Comparison of ENCODE assay signal across 23 mouse cellular contexts in genomic region chr3:22150872-22151530, GRCm38 (mm10).
DNase-seq lines count a peak whose midpoint lies in the region; ATAC-seq and TF ChIP-seq lines count a peak whose summit lies in the region.
"Had no signal": no experiment of that assay in that cellular context is flagged by ENCODE, and none has a peak within 500 bp of the region (broad histone marks: within the 10 kb centered on the region; RNA-seq: fewer than 3 reads in every experiment).

No protein-coding gene starts in this region.

- H3K4me2 ChIP-seq in liver, embryonic 11.5 days = no peak overlapping the region
- no peak overlapping the region for H3K4me2 ChIP-seq in hindbrain, postnatal 0 days (ENCODE audit: low read depth, low read length)
- H3K4me2 ChIP-seq: forebrain, embryonic 15.5 days; kidney, embryonic 15.5 days; limb, embryonic 13.5 days; midbrain, embryonic 13.5 days; neural tube, embryonic 12.5 days had no signal

- no peaks in the 10 kb centered on the region; the same call in 1 of the 2 replicates for H3K36me3 ChIP-seq in liver, embryonic 11.5 days (ENCODE audit: control insufficient read depth, insufficient read depth, low read length)
- H3K36me3 ChIP-seq in G1E (replicated peaks) = peaks cover 32% of the 10 kb centered on the region
- no peaks in the 10 kb centered on the region for H3K36me3 ChIP-seq in hindbrain, postnatal 0 days (ENCODE audit: insufficient read depth, low read length)
- H3K36me3 ChIP-seq: forebrain, embryonic 15.5 days; kidney, embryonic 15.5 days; neural tube, embryonic 12.5 days had no signal

- H3K4me1 ChIP-seq in liver, embryonic 11.5 days (replicated peaks; ENCODE audit: control insufficient read depth, insufficient read depth, low read length) = peaks cover 8% of the 10 kb centered on the region
- peaks cover 49% of the 10 kb centered on the region for H3K4me1 ChIP-seq in G1E (ENCODE audit: insufficient read depth, low read depth, low read length)
- no peaks in the 10 kb centered on the region for H3K4me1 ChIP-seq in hindbrain, postnatal 0 days (ENCODE audit: insufficient read depth, low read length)
- H3K4me1 ChIP-seq: embryonic facial prominence, embryonic 10.5 days; forebrain, embryonic 15.5 days; limb, embryonic 13.5 days; midbrain, embryonic 13.5 days; neural tube, embryonic 12.5 days had no signal

- no peak for DNase-seq in liver, embryonic 11.5 days (ENCODE audit: low spot score)
- no peak for DNase-seq in liver
- DNase-seq in G1E (ENCODE audit: low spot score) = peak; percentile 11
- DNase-seq in induced T-regulatory cell, adult 2 months (ENCODE audit: low read depth) = peak; percentile 50
- peak; percentile 55 for DNase-seq in naive thymus-derived CD4-positive, alpha-beta T cell, adult 2 months (ENCODE audit: low read depth)
- DNase-seq in retina, embryonic 14.5 days (ENCODE audit: low spot score) = no peak
- DNase-seq in hindbrain, postnatal 0 days (ENCODE audit: low spot score) = no peak
- DNase-seq in frontal cortex, postnatal 36 days (ENCODE audit: low spot score in 2 of 2) = no peak
- DNase-seq: adrenal gland, postnatal 14 days; cerebellum, postnatal 36 days; gastrocnemius, postnatal 25 days; kidney, adult 11 months; kidney, postnatal 36 days; thymus, adult 18-20 months had no signal

- H3K27me3 ChIP-seq in liver, embryonic 11.5 days (replicated peaks; ENCODE audit: control insufficient read depth, insufficient read depth, low read length) = no peaks in the 10 kb centered on the region
- H3K27me3 ChIP-seq in G1E (ENCODE audit: insufficient read depth, low read length) = no peaks in the 10 kb centered on the region
- no peaks in the 10 kb centered on the region for H3K27me3 ChIP-seq in hindbrain, postnatal 0 days (ENCODE audit: insufficient read depth, low read length)
- H3K27me3 ChIP-seq: CH12.LX; forebrain, embryonic 15.5 days; kidney, embryonic 15.5 days; limb, embryonic 13.5 days; midbrain, embryonic 13.5 days; neural tube, embryonic 12.5 days had no signal

- no peak overlapping the region for H3K4me3 ChIP-seq in liver, embryonic 11.5 days (ENCODE audit: low read depth, low read length)
- no peak overlapping the region for H3K4me3 ChIP-seq in G1E (ENCODE audit: low read depth, low read length)
- no peak overlapping the region for H3K4me3 ChIP-seq in hindbrain, postnatal 0 days (ENCODE audit: low read length)
- H3K4me3 ChIP-seq: embryonic facial prominence, embryonic 10.5 days; forebrain, embryonic 15.5 days; kidney, embryonic 15.5 days; limb, embryonic 13.5 days; midbrain, embryonic 13.5 days; neural tube, embryonic 12.5 days had no signal

- WGBS in liver, embryonic 11.5 days = 74% methylated on average over 5 of the region's 5 CpGs
- WGBS in hindbrain, postnatal 0 days = 94% methylated on average over 5 of the region's 5 CpGs

- no peak overlapping the region for H3K9ac ChIP-seq in liver, embryonic 11.5 days (ENCODE audit: low read depth, low read length)
- no peak overlapping the region for H3K9ac ChIP-seq in hindbrain, postnatal 0 days (replicated peaks; ENCODE audit: low read length)
- H3K9ac ChIP-seq: forebrain, embryonic 15.5 days; kidney, embryonic 15.5 days; limb, embryonic 13.5 days; midbrain, embryonic 13.5 days; neural tube, embryonic 12.5 days had no signal

- peak; percentile 59; the same call in 1 of the 2 replicates for ATAC-seq in liver, embryonic 11.5 days (replicated peaks; ENCODE audit: low FRiP score)
- peak; percentile 70 for ATAC-seq in G1E (ENCODE audit: extremely low read depth, insufficient number of reproducible peaks, low FRiP score, poor library complexity, severe bottlenecking)
- ATAC-seq in hindbrain, postnatal 0 days = no peak
- ATAC-seq: forebrain, embryonic 15.5 days; hindbrain, embryonic 16.5 days; lung, postnatal 0 days; midbrain, embryonic 13.5 days had no signal

- no peaks in the 10 kb centered on the region for H3K9me3 ChIP-seq in liver, embryonic 11.5 days (ENCODE audit: control insufficient read depth, low read length)
- no peaks in the 10 kb centered on the region for H3K9me3 ChIP-seq in G1E (replicated peaks)
- no peaks in the 10 kb centered on the region for H3K9me3 ChIP-seq in hindbrain, postnatal 0 days (ENCODE audit: low read length)
- H3K9me3 ChIP-seq: embryonic facial prominence, embryonic 10.5 days; forebrain, embryonic 15.5 days; kidney, embryonic 15.5 days; limb, embryonic 13.5 days; midbrain, embryonic 13.5 days; neural tube, embryonic 12.5 days had no signal

- no peak overlapping the region for H3K27ac ChIP-seq in liver, embryonic 11.5 days (ENCODE audit: low read depth, low read length)
- no peak overlapping the region for H3K27ac ChIP-seq in hindbrain, postnatal 0 days
- H3K27ac ChIP-seq: embryonic facial prominence, embryonic 10.5 days; forebrain, embryonic 15.5 days; kidney, embryonic 15.5 days; limb, embryonic 13.5 days; midbrain, embryonic 13.5 days; neural tube, embryonic 12.5 days had no signal

- no peak for TF ChIP-seq CTCF in G1E (IDR thresholded peaks at IDR 0.05; ENCODE audit: low read depth, low read length)
- no peak for TF ChIP-seq CTCF in hindbrain, postnatal 0 days (IDR thresholded peaks at IDR 0.05; ENCODE audit: low read depth)

Comparison
In these comparisons a context has a peak if more than half of its experiments do, and no peak if none do; other contexts are left out.
1. DNase-seq: peak in G1E (single experiment), induced T-regulatory cell, adult 2 months (single experiment) and naive thymus-derived CD4-positive, alpha-beta T cell, adult 2 months (single experiment); none in liver, embryonic 11.5 days (single experiment), liver (single experiment), retina, embryonic 14.5 days (single experiment), hindbrain, postnatal 0 days (single experiment) and frontal cortex, postnatal 36 days (0 of 2).